Mouse (Mus musculus) retina, postnatal 7 days (tissue): ENCODE data around the gene Ndufa1.
"Not testable (repeated sequence)": the region's sequence is repeated elsewhere in the genome, so short reads cannot be mapped to it uniquely, and the experiment has no call there.

ENCODE experiments used
- DNase-seq: peaks from one replicate; pipeline ENCODE4 v3.0.0-alpha.2; 2012; ENCODE audit warnings: low read depth, low spot score

Ndufa1 gene

DNA sequence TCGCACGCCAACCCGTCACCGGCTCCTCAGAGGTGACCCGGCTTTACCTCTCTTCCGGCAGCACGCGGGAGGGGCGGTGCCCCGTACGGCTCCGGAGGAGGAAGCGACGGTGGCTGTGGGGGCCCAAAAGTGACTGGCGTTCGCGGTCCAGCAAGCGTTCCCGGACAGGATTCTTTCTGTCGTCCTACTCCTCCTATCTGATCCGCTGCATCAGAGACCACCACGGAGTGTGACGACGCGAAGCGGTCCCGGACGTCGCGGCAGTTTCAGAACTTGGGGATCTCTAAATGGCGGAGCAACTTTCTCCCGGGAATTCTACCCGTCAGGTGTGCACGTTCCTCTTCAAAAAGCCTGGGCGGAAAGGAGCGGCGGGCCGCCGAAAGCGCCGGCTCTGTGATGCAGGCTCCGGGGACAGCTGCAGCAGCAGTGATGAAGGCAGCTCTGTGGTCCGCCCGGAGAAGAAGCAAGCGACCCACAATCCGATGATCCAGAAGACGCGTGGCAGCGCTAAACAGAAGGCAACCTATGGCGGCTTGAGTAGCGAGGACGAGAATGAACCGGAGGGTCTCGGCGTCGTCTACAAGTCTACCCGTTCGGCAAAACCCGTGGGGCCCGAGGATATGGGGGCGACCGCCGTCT, at the start of gene Ndufa1, which contains the start of gene Rnf113a1:
TSS of gene Ndufa1 (minus strand) at position 59 of the 639 bp plus-strand sequence.
TSS of gene Rnf113a1 (plus strand) at position 141 of the 639 bp plus-strand sequence.
- DNase-seq: peak; percentile 63

GRCm38 (mm10) chrX:37222158-37222557, 31.2 kb upstream of the Ndufa1 start, which contains the start of gene Rhox1:
Rhox1 (minus strand) TSS chrX:37222258.
- DNase-seq: not testable (repeated sequence)

DNA sequence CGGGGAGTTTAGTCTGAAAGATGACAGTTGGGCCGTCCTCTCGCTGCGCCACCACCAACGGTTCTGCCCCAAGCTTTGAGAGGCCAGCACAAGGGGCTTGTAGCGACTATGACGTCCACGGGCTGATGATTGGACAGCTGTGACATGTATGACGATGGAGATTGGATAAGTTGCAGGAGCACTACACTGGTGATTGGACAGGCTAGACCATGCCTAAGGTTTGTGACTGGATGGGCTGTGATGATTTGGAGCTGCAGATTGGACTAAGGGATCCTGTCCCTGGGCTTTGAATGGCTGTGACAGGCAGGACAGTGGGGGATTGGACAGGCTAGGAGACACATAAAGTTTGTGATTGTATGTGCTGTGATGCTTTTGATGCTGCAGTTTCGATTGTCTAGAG, 20.0 kb upstream of the Ndufa1 start, which contains the start of gene Gm9:
TSS of gene Gm9 (minus strand) at position 101 of the 400 bp plus-strand sequence.
- DNase-seq: no peak

GRCm38 (mm10) chrX:37198676-37199075, 7.7 kb upstream of the Ndufa1 start:
- DNase-seq: no peak

- DNase-seq: no peak
Observed at GRCm38 (mm10) chrX:37191744-37192379, 899 bp upstream of the Ndufa1 start.

DNA sequence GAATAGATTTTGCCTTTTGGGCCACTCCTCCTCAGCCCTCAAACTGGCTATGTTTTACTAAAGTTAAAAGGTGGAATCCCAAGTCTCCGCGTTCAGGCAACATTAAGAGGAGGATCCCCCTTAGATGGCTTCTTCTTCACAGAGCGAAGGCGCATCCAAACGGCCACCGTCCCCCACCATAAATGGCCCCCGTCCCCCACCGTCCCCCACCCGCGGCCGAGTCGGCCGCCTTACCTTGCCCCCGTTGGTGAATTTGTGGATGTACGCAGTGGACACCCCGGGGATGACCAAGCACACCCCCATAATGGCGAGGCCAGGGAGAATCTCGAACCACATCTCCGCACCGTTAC, 233 bp downstream of the Ndufa1 start:
- DNase-seq: no peak

DNA sequence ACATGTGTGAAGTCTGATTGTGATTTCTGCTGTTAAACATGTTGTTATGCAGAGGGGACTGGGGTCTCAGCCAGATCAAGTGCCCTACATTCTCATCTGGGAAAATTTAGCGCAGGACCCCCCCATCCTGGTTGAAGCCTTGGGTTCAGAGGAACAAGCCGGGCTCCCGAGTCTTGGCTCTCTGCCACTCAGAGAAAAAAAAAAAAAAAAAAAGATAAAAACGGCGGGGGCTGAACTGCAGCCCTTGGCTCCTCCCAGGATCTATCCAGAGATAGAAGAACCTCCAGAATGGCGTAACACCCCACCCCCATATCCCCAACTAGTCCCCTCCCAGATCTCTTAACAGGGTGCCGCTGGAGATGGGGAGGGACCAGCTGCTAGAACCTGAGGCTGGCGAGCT, 6.6 kb downstream of the Ndufa1 start:
- DNase-seq: not testable (repeated sequence)

DNA sequence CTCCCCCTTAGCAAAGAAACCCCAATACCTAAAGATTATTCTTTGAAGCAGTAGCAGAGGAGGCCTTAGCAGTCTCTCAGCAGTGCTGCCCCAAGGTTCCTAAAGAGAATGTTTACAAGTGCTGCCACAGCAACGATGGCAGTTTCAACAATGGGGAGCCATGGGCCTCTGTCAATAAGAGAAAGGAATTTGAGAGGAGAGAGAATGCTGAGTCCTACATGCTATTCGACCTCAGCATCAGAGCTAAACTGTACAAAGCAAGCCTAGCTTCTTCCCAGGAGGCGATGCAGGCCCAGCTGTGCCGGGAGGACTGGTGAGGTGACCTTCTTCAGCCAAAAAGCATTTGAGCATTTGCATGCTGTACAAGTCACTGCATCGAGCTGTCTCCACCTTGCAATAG, 22.2 kb downstream of the Ndufa1 start, which contains the start of gene Akap14:
TSS of gene Akap14 (minus strand) at position 101 of the 400 bp plus-strand sequence.
- DNase-seq: no peak

GRCm38 (mm10) chrX:37167085-37167484, 23.9 kb downstream of the Ndufa1 start:
- DNase-seq: no peak

DNA sequence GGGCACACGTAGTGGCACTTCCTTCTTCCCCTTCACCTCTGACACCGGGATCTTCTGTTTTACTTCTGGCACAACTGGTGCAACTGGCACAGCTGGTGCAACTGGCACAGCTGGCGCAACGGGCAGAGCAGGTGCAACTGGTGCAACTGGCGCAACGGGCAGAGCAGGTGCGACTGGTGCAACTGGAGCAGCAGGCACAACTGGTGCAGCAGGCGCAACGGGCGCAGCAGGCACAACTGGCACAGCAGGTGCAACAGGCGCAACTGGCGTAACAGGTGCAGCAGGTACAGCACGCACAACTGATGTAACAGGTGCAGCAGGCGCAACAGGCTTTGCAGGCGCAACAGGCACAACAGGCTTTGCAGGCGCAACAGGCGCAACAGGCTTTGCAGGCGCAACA, 27.8 kb downstream of the Ndufa1 start:
- DNase-seq: no peak

GRCm38 (mm10) chrX:37161169-37161568, 29.8 kb downstream of the Ndufa1 start:
- no peak for DNase-seq

- DNase-seq: no peak
Observed at GRCm38 (mm10) chrX:37157839-37158238, 33.1 kb downstream of the Ndufa1 start.

DNA sequence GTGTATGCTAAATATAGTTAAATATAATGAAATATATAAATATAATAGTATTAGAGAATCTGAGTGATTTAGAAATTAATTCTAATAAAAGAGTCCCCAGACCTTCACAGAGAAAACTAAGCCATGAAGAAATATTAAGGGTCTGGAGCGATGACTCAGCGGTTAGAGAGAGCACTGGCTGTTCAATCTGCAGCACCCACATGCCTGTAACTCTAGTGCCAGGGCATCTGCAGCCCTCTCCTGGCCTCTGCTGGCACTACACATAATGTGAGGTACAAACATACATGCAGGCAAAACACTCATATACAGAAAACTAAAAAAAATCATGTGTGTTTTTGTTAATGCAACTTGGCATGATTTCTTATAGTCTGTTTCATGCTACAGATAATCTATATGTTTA, 46.0 kb downstream of the Ndufa1 start:
- DNase-seq: peak; percentile 5

DNA sequence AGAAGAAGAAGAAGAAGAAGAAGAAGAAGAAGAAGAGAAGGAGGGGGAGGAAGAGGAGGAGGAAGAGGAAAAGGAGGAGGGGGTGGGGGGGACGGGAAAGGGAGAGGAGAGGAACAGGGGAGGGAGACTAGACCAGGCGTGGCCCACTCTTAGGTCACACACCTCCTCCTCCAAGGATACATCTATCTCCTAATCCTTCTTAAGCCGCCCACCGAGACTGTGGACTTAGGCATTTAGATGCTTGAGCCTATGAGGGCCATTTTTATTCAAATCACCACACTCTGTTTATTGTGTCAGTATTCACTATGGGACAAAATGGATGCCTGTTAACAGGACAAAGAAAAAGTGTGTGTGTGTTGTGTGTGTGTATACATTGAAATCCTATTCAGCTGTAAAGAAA, 46.5 kb downstream of the Ndufa1 start:
- DNase-seq: not testable (repeated sequence)

DNA sequence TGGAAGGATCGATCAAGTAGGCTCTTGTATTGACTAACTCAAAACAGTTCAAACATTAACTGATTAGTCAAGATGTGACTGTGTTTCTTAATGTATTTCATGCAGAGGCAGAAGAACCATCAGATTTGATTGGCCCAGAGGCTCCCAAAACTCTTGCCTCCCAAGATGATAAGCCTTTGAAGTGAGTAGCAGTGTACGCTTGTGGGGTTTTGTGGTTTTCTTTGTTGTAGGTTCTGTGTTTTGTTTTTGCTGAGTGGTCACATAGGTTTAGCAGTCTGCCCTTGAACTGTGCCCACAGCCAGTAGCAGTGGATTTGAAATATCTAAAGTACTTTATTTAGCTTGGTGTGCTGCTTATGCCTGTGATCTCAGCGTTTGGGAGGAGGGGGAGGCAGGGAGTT, 49.2 kb downstream of the Ndufa1 start:
- no peak for DNase-seq
